Mouse (Mus musculus): Measurements from ENCODE around the gene Atp10b. TPM values are rescaled to one million over a fixed set of nuclear protein-coding genes. Genes with fewer than 3 reads are reported as not detected.

The Atp10b gene
- under 1 TPM in 1 of 2 experiments, not detected in 1; under 0.01 TPM for polyA plus RNA-seq (2012; fragmentation: generic; extraction: Trizol)

GRCm38 (mm10) chr11:43149577-43149976 lies at the start of gene Atp10b:
Gene Atp10b, plus strand, starts transcription at chr11:43149877.

Other genes with a start within 250 kb of the Atp10b start
- gene Gm9972, start 114.1 kb upstream of the Atp10b start, polyA plus RNA-seq (2012; fragmentation: generic; extraction: Trizol), result not detected

All from C3H10T1/2 (cell line).